Mouse (Mus musculus): Measurements from ENCODE around the gene Sp100. TPM values are rescaled to one million over a fixed set of nuclear protein-coding genes. Genes with fewer than 3 reads are reported as not detected.
A peak's percentile ranks its signal among the peaks of the same experiment; 100 is the strongest.

Gene Sp100
- polyA plus RNA-seq, 1 experiment from 2014 or later = 6.2 TPM

DNA sequence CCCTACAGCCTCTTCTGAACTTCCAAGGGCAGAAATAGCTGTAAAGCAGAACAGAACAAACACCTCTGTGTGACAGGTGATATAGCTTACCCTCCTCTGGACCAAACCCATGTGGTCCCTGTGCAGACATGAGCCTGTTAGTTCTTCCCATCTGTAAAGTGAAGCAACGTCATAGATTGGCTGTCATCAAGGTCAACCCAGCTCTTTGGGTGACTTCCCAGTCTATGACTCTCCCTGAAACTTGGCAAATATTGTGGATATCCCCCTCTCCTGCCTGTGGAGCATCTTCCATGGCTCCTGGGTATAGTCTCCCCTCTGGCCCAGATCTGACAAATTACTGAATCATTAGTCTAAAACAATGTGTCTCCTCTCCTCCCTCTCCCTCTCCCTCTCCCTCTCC, 42.5 kb downstream of the Sp100 start:
- Histone ChIP-seq H3K27me3 (ENCODE audit: control insufficient read depth, insufficient read depth, low read depth, low read length) (no peaks in the 10 kb centered on the region), H3K4me1 (ENCODE audit: control insufficient read depth, low read depth, low read length) (peaks cover 2% of the 10 kb centered on the region; the same call in 1 of the 2 replicates), H3K36me3 (ENCODE audit: control insufficient read depth, insufficient read depth) (no peaks in the 10 kb centered on the region), H3K9ac (ENCODE audit: low read depth, low read length) (no peak overlapping the region), H3K4me3 (ENCODE audit: low read depth, low read length) (no peak overlapping the region), H3K9me3 (replicated peaks; ENCODE audit: control insufficient read depth, low read length) (no peaks in the 10 kb centered on the region), H3K27ac (ENCODE audit: low read length) (no peak overlapping the region), H3K4me2 (ENCODE audit: low read depth, low read length) (no peak overlapping the region)
- ATAC-seq (ENCODE audit: low read depth) = no peak
- whole genome bisulfite sequencing (ENCODE audit: insufficient replicate concordance) = 40% methylated on average over 1 of the region's 1 CpGs

DNA sequence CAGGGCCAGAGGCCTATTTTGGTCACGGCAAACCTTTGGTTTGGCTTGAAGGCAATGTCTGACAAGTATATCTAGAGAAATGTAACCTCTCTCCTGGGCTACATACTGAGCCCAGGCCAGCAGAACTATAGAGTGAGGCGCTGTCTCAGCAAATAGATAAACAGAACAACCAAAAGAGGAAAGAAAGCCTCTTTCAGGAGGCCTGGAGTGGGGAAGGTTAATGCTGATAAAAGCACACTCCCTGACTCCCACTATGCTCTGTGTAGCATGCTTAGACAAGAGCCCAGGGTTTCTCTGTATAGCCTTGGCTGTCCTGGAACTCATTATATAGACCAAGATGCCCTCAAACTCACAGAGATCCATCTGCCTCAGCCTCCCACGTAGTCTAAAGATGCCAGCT, 43.5 kb downstream of the Sp100 start:
- H3K27ac ChIP-seq (ENCODE audit: low read length) = no peak overlapping the region
- H3K4me3 ChIP-seq (ENCODE audit: low read depth, low read length) = no peak overlapping the region
- no peaks in the 10 kb centered on the region for H3K9me3 ChIP-seq (replicated peaks; ENCODE audit: control insufficient read depth, low read length)
- H3K4me2 ChIP-seq (ENCODE audit: low read depth, low read length) = no peak overlapping the region
- H3K4me1 ChIP-seq (ENCODE audit: control insufficient read depth, low read depth, low read length) = peaks cover 2% of the 10 kb centered on the region; the same call in 1 of the 2 replicates
- 34% methylated on average over 3 of the region's 3 CpGs for WGBS (ENCODE audit: insufficient replicate concordance)
- no peak overlapping the region for H3K9ac ChIP-seq (ENCODE audit: low read depth, low read length)
- H3K27me3 ChIP-seq (ENCODE audit: control insufficient read depth, insufficient read depth, low read depth, low read length) = no peaks in the 10 kb centered on the region
- no peaks in the 10 kb centered on the region for H3K36me3 ChIP-seq (ENCODE audit: control insufficient read depth, insufficient read depth)
- peak; percentile 35 for ATAC-seq (ENCODE audit: low read depth)

- no peaks in the 10 kb centered on the region for H3K36me3 ChIP-seq (ENCODE audit: control insufficient read depth, insufficient read depth)
- H3K27ac ChIP-seq (ENCODE audit: low read length) = no peak overlapping the region
- no peak overlapping the region for H3K4me2 ChIP-seq (ENCODE audit: low read depth, low read length)
- 55% methylated on average over 3 of the region's 3 CpGs for WGBS (ENCODE audit: insufficient replicate concordance)
- H3K27me3 ChIP-seq (ENCODE audit: control insufficient read depth, insufficient read depth, low read depth, low read length) = no peaks in the 10 kb centered on the region
- no peak overlapping the region for H3K4me3 ChIP-seq (ENCODE audit: low read depth, low read length)
- no peak for ATAC-seq (ENCODE audit: low read depth)
- H3K4me1 ChIP-seq (ENCODE audit: control insufficient read depth, low read depth, low read length) = peaks cover 2% of the 10 kb centered on the region; the same call in 1 of the 2 replicates
- no peaks in the 10 kb centered on the region for H3K9me3 ChIP-seq (replicated peaks; ENCODE audit: control insufficient read depth, low read length)
- no peak overlapping the region for H3K9ac ChIP-seq (ENCODE audit: low read depth, low read length)
Observed at GRCm38 (mm10) chr1:85695646-85696045, 45.9 kb downstream of the Sp100 start.

DNA sequence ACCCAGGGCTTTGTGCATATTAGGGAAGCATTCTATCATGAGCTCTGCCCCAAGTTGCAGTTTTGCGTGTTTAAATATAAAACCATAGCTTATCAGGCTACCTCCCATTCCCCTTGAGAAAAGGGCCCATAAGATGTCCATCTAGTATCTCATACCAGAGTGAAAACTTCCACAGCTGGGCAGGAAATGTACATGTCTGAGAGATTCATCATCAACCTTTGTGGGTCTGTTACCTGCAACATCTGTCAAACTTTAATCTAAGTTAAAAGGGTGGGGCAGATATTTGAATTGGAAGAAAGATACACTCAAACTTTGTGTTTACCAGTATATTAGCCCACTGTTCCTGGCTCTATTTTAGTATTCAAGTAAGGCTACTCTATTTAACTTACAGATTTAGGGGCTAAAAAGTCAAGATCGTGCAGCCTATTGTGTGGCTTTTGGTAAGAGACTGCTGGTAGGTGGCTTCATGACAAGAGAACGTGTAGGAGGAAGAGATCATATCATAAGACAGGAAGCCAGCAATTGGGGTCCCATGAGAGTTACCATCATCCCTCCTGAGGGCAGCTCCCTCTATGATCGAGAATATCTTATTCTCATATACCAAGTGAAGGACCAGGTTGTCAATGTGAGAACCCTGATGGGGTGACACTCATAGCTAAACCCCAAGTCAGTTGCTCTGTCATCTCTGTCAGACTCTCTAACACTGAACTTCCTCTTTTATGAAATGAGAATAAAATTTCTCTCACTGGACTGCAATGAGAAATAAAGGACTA, 48.1 kb downstream of the Sp100 start:
- no peak overlapping the region for H3K9ac ChIP-seq (ENCODE audit: low read depth, low read length)
- H3K9me3 ChIP-seq (replicated peaks; ENCODE audit: control insufficient read depth, low read length) = no peaks in the 10 kb centered on the region
- no peak for ATAC-seq (ENCODE audit: low read depth)
- H3K36me3 ChIP-seq (ENCODE audit: control insufficient read depth, insufficient read depth) = no peaks in the 10 kb centered on the region
- 27% methylated on average over 4 of the region's 4 CpGs for WGBS (ENCODE audit: insufficient replicate concordance)
- no peak overlapping the region for H3K4me2 ChIP-seq (ENCODE audit: low read depth, low read length)
- no peaks in the 10 kb centered on the region for H3K27me3 ChIP-seq (ENCODE audit: control insufficient read depth, insufficient read depth, low read depth, low read length)
- H3K4me1 ChIP-seq (ENCODE audit: control insufficient read depth, low read depth, low read length) = peaks cover 2% of the 10 kb centered on the region; the same call in 1 of the 2 replicates
- no peak overlapping the region for H3K27ac ChIP-seq (ENCODE audit: low read length)
- no peak overlapping the region for H3K4me3 ChIP-seq (ENCODE audit: low read depth, low read length)

DNA sequence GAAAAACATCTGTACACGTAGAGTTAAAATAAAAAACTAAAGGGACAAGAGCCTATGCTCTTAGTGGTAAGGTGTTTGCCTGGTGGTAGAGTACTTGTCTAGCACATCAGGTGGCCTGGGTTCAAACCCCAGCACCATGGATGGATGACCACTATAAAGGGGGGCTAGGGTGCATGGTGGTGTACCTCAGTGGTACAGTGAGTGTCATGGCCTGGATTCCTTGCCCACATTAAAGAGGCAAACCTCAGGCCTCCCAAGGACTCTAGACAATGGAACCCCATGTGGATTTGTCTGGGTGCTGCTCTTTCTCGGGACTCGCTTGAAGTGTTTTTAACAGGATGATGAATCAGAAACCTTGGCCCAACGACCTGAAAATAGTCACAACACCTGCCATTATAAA, 52.7 kb downstream of the Sp100 start:
- Histone ChIP-seq H3K27me3 (ENCODE audit: control insufficient read depth, insufficient read depth, low read depth, low read length) (no peaks in the 10 kb centered on the region), H3K4me1 (ENCODE audit: control insufficient read depth, low read depth, low read length) (peaks cover 6% of the 10 kb centered on the region), H3K4me3 (ENCODE audit: low read depth, low read length) (no peak overlapping the region), H3K9me3 (replicated peaks; ENCODE audit: control insufficient read depth, low read length) (no peaks in the 10 kb centered on the region), H3K36me3 (ENCODE audit: control insufficient read depth, insufficient read depth) (no peaks in the 10 kb centered on the region), H3K4me2 (ENCODE audit: low read depth, low read length) (no peak overlapping the region), H3K27ac (ENCODE audit: low read length) (no peak overlapping the region), H3K9ac (ENCODE audit: low read depth, low read length) (no peak overlapping the region)
- ATAC-seq (ENCODE audit: low read depth) = no peak
- WGBS (ENCODE audit: insufficient replicate concordance) = 56% methylated on average over 4 of the region's 4 CpGs

DNA sequence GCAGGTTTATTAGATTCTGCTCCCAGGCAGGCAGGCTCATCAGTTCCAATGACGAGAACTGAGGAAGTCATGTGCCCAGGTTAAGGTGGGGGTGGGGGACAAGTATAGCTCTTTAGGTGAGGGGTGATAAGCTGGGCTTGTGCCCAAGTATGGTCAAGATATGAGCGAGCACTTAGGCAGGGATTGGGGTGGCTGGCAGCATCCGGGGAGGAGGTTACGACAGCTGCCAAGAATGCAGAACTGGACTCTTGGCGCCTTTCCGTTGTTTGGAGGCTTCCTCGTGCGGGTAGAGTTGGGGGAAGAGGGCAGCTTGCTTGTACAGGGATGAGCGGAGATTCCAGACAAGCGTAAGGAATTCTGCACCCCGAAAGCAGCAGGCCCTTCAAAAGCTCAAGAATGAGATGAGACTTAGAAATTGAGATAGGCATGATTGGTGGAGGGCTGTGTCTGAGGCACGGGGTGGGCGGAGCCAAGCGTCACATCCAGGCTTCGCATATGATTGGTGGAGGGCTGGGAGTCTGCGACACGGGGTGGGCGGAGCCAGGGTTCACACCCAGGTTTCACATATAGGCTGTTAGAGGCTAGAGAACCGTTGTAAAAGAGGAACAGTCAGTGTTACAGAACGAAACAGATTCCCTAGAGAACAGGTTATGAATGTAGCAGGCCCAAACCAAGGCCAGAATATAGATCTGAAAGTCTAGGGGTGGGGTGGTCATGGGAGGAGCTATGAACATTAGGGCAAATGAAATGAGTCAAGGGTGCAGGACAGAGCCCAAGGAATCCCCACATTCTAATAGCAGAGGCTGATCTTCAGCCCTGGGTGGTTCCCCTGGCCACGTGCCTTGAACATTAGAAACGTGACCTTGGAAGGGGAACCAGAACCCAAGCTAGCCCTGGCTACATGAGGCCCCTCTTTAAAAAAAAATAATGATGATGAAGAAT, 53.7 kb downstream of the Sp100 start:
- Histone ChIP-seq H3K4me3 (ENCODE audit: low read depth, low read length) (peak overlapping the region; percentile 45), H3K4me2 (ENCODE audit: low read depth, low read length) (peak overlapping the region; percentile 60), H3K27me3 (ENCODE audit: control insufficient read depth, insufficient read depth, low read depth, low read length) (no peaks in the 10 kb centered on the region), H3K36me3 (ENCODE audit: control insufficient read depth, insufficient read depth) (no peaks in the 10 kb centered on the region), H3K27ac (ENCODE audit: low read length) (peak overlapping the region; percentile 72), H3K9me3 (replicated peaks; ENCODE audit: control insufficient read depth, low read length) (no peaks in the 10 kb centered on the region), H3K9ac (ENCODE audit: low read depth, low read length) (no peak overlapping the region), H3K4me1 (ENCODE audit: control insufficient read depth, low read depth, low read length) (peaks cover 6% of the 10 kb centered on the region)
- WGBS (ENCODE audit: insufficient replicate concordance) = 9% methylated on average over 22 of the region's 22 CpGs
- peak; percentile 95 for ATAC-seq (ENCODE audit: low read depth)

- no peak for ATAC-seq (ENCODE audit: low read depth)
- 81% methylated on average over 1 of the region's 1 CpGs for WGBS (ENCODE audit: insufficient replicate concordance)
- no peak overlapping the region for H3K27ac ChIP-seq (ENCODE audit: low read length)
Observed at GRCm38 (mm10) chr1:85705552-85705951, 55.8 kb downstream of the Sp100 start.

GRCm38 (mm10) chr1:85706754-85707153, 57.0 kb downstream of the Sp100 start:
- no peak overlapping the region for H3K4me3 ChIP-seq (ENCODE audit: low read depth, low read length)
- no peaks in the 10 kb centered on the region for H3K27me3 ChIP-seq (ENCODE audit: control insufficient read depth, insufficient read depth, low read depth, low read length)
- no peak for ATAC-seq (ENCODE audit: low read depth)
- no peak overlapping the region for H3K4me2 ChIP-seq (ENCODE audit: low read depth, low read length)
- H3K4me1 ChIP-seq (ENCODE audit: control insufficient read depth, low read depth, low read length) = peaks cover 6% of the 10 kb centered on the region
- H3K27ac ChIP-seq (ENCODE audit: low read length) = no peak overlapping the region
- WGBS (ENCODE audit: insufficient replicate concordance) = 31% methylated on average over 2 of the region's 2 CpGs
- no peaks in the 10 kb centered on the region for H3K9me3 ChIP-seq (replicated peaks; ENCODE audit: control insufficient read depth, low read length)
- no peak overlapping the region for H3K9ac ChIP-seq (ENCODE audit: low read depth, low read length)
- H3K36me3 ChIP-seq (ENCODE audit: control insufficient read depth, insufficient read depth) = no peaks in the 10 kb centered on the region

More at GRCm38 (mm10) chr1:85705552-85705951, 55.8 kb downstream of the Sp100 start:
- no peak overlapping the region for H3K4me3 ChIP-seq (ENCODE audit: low read depth, low read length)
- peaks cover 6% of the 10 kb centered on the region for H3K4me1 ChIP-seq (ENCODE audit: control insufficient read depth, low read depth, low read length)
- no peaks in the 10 kb centered on the region for H3K27me3 ChIP-seq (ENCODE audit: control insufficient read depth, insufficient read depth, low read depth, low read length)
- H3K9me3 ChIP-seq (replicated peaks; ENCODE audit: control insufficient read depth, low read length) = no peaks in the 10 kb centered on the region
- H3K36me3 ChIP-seq (ENCODE audit: control insufficient read depth, insufficient read depth) = no peaks in the 10 kb centered on the region
- no peak overlapping the region for H3K4me2 ChIP-seq (ENCODE audit: low read depth, low read length)
- H3K9ac ChIP-seq (ENCODE audit: low read depth, low read length) = no peak overlapping the region

- no peak overlapping the region for H3K9ac ChIP-seq (ENCODE audit: low read depth, low read length)
- ATAC-seq (ENCODE audit: low read depth) = no peak
- no peaks in the 10 kb centered on the region for H3K27me3 ChIP-seq (ENCODE audit: control insufficient read depth, insufficient read depth, low read depth, low read length)
- H3K36me3 ChIP-seq (ENCODE audit: control insufficient read depth, insufficient read depth) = no peaks in the 10 kb centered on the region
- H3K4me3 ChIP-seq (ENCODE audit: low read depth, low read length) = no peak overlapping the region
- no peak overlapping the region for H3K4me2 ChIP-seq (ENCODE audit: low read depth, low read length)
- no peaks in the 10 kb centered on the region for H3K9me3 ChIP-seq (replicated peaks; ENCODE audit: control insufficient read depth, low read length)
- no peaks in the 10 kb centered on the region for H3K4me1 ChIP-seq (ENCODE audit: control insufficient read depth, low read depth, low read length)
- H3K27ac ChIP-seq (ENCODE audit: low read length) = no peak overlapping the region
Observed at GRCm38 (mm10) chr1:85714501-85714900, 64.7 kb downstream of the Sp100 start.

Data from liver, embryonic 16.5 days (tissue).